Mouse (Mus musculus) midbrain, embryonic 12.5 days (tissue): ENCODE measurements at regions not wholly inside any gene's neighbourhood (a gene's known extent, or its start where the extent isn't known, plus 50 kb on each side); places are given as distances from the start of the nearest gene placed in this dataset.
A peak's percentile ranks its signal among the peaks of the same experiment; 100 is the strongest.

ENCODE experiments used
- ATAC-seq: fragments of 200-750 bp; cut with Nextera tagmentation; 2 replicates; pipeline ENCODE4 v1.8.0; 2017; ENCODE audit warnings: low read depth, moderate TSS enrichment, moderate library complexity; ENCODE audit not compliant: low FRiP score
- H3K27ac ChIP-seq: fragments of 300-500 bp; sonication (generic); replicated peaks from 2 replicates; pipeline ENCODE4 v1.5.1; 2016; ENCODE audit warnings: mild to moderate bottlenecking
- H3K27me3 ChIP-seq: fragments of 300-500 bp; sonication (generic); 2 replicates; pipeline ENCODE4 v1.6.1; 2016; ENCODE audit warnings: mild to moderate bottlenecking
- H3K36me3 ChIP-seq: fragments of 300-500 bp; sonication (generic); 2 replicates; pipeline ENCODE4 v1.6.1; 2016
- H3K4me1 ChIP-seq: fragments of 300-500 bp; sonication (generic); 2 replicates; pipeline ENCODE4 v1.6.1; 2016
- H3K4me2 ChIP-seq: fragments of 300-500 bp; sonication (generic); replicated peaks from 2 replicates; pipeline ENCODE4 v1.6.1; 2016; ENCODE audit warnings: mild to moderate bottlenecking, moderate library complexity
- H3K4me3 ChIP-seq: fragments of 300-500 bp; sonication (generic); 2 replicates; pipeline ENCODE4 v1.5.1; 2016; ENCODE audit warnings: mild to moderate bottlenecking
- H3K9ac ChIP-seq: fragments of 300-500 bp; sonication (generic); replicated peaks from 2 replicates; pipeline ENCODE4 v1.6.1; 2016; ENCODE audit warnings: mild to moderate bottlenecking, moderate library complexity
- H3K9me3 ChIP-seq: fragments of 300-500 bp; sonication (generic); 2 replicates; pipeline ENCODE4 v1.6.1; 2016; ENCODE audit warnings: mild to moderate bottlenecking
- WGBS: fragments of 180-500 bp; shearing (Covaris S2); methylation state at CpG from one replicate; pipeline ENCODE4 v1.1.7; 2016; 5-methylcytosine and 5-hydroxymethylcytosine counted together

- H3K27ac ChIP-seq = no peak overlapping the region
- no peak; the same call in 1 of the 2 replicates for ATAC-seq
- no peak overlapping the region for H3K9ac ChIP-seq
- no peak overlapping the region for H3K4me3 ChIP-seq
- no peaks in the 10 kb centered on the region for H3K27me3 ChIP-seq
- H3K9me3 ChIP-seq = no peaks in the 10 kb centered on the region
- H3K4me2 ChIP-seq = no peak overlapping the region
- peaks cover 2% of the 10 kb centered on the region; the same call in 1 of the 2 replicates for H3K4me1 ChIP-seq
- WGBS = 67% methylated on average over 5 of the region's 5 CpGs
- H3K36me3 ChIP-seq = no peaks in the 10 kb centered on the region
Measured at GRCm38 (mm10) chr17:69685625-69686257, 246.6 kb downstream of the Akain1 start.

GRCm38 (mm10) chr17:69686383-69686782, 247.3 kb downstream of the Akain1 start:
- Histone ChIP-seq H3K27me3 (no peaks in the 10 kb centered on the region), H3K36me3 (no peaks in the 10 kb centered on the region), H3K27ac (no peak overlapping the region), H3K4me2 (no peak overlapping the region), H3K4me3 (no peak overlapping the region), H3K9ac (no peak overlapping the region), H3K9me3 (no peaks in the 10 kb centered on the region), H3K4me1 (peaks cover 2% of the 10 kb centered on the region; the same call in 1 of the 2 replicates)
- WGBS = 48% methylated on average over 2 of the region's 2 CpGs
- ATAC-seq = no peak

GRCm38 (mm10) chr17:69695341-69695740, 256.2 kb downstream of the Akain1 start:
- ATAC-seq = no peak
- Histone ChIP-seq H3K36me3 (no peaks in the 10 kb centered on the region), H3K27me3 (no peaks in the 10 kb centered on the region), H3K4me2 (no peak overlapping the region), H3K4me3 (no peak overlapping the region), H3K27ac (no peak overlapping the region), H3K9ac (no peak overlapping the region), H3K9me3 (no peaks in the 10 kb centered on the region), H3K4me1 (no peaks in the 10 kb centered on the region)
- WGBS = 88% methylated on average over 3 of the region's 3 CpGs

- H3K4me2 ChIP-seq = no peak overlapping the region
- WGBS = 90% methylated on average over 4 of the region's 4 CpGs
- no peak overlapping the region for H3K4me3 ChIP-seq
- no peak for ATAC-seq
- no peak overlapping the region for H3K27ac ChIP-seq
- H3K4me1 ChIP-seq = no peaks in the 10 kb centered on the region
- no peaks in the 10 kb centered on the region for H3K9me3 ChIP-seq
- no peak overlapping the region for H3K9ac ChIP-seq
- no peaks in the 10 kb centered on the region for H3K36me3 ChIP-seq
- H3K27me3 ChIP-seq = no peaks in the 10 kb centered on the region
Measured at GRCm38 (mm10) chr17:69727325-69727724, 241.5 kb upstream of the Dlgap1 start.

GRCm38 (mm10) chr17:69732981-69733380, 235.9 kb upstream of the Dlgap1 start:
- Histone ChIP-seq H3K4me2 (no peak overlapping the region), H3K4me3 (no peak overlapping the region), H3K36me3 (no peaks in the 10 kb centered on the region), H3K4me1 (no peaks in the 10 kb centered on the region), H3K27me3 (no peaks in the 10 kb centered on the region), H3K9me3 (no peaks in the 10 kb centered on the region), H3K27ac (no peak overlapping the region), H3K9ac (no peak overlapping the region)
- ATAC-seq = no peak
- 91% methylated on average over 11 of the region's 11 CpGs for WGBS

GRCm38 (mm10) chr17:69736379-69737096, 232.3 kb upstream of the Dlgap1 start:
- Histone ChIP-seq H3K27ac (no peak overlapping the region), H3K9ac (no peak overlapping the region), H3K4me2 (no peak overlapping the region), H3K36me3 (no peaks in the 10 kb centered on the region), H3K4me1 (no peaks in the 10 kb centered on the region), H3K9me3 (no peaks in the 10 kb centered on the region), H3K4me3 (no peak overlapping the region), H3K27me3 (no peaks in the 10 kb centered on the region)
- WGBS = 83% methylated on average over 4 of the region's 4 CpGs
- ATAC-seq = no peak

GRCm38 (mm10) chr17:69769002-69769421, 199.9 kb upstream of the Dlgap1 start:
- 70% methylated on average over 8 of the region's 8 CpGs for WGBS
- Histone ChIP-seq H3K4me3 (no peak overlapping the region), H3K27ac (no peak overlapping the region), H3K27me3 (no peaks in the 10 kb centered on the region), H3K4me2 (no peak overlapping the region), H3K9ac (no peak overlapping the region), H3K4me1 (no peaks in the 10 kb centered on the region), H3K9me3 (no peaks in the 10 kb centered on the region), H3K36me3 (no peaks in the 10 kb centered on the region)
- ATAC-seq = peak; percentile 68

GRCm38 (mm10) chr17:69770046-69770445, 198.8 kb upstream of the Dlgap1 start:
- no peaks in the 10 kb centered on the region for H3K36me3 ChIP-seq
- H3K4me3 ChIP-seq = no peak overlapping the region
- no peak overlapping the region for H3K27ac ChIP-seq
- no peak overlapping the region for H3K9ac ChIP-seq
- no peak overlapping the region for H3K4me2 ChIP-seq
- 79% methylated on average over 4 of the region's 4 CpGs for WGBS
- H3K4me1 ChIP-seq = no peaks in the 10 kb centered on the region
- H3K9me3 ChIP-seq = no peaks in the 10 kb centered on the region
- H3K27me3 ChIP-seq = no peaks in the 10 kb centered on the region
- ATAC-seq = no peak

GRCm38 (mm10) chr17:69781201-69781600, 187.7 kb upstream of the Dlgap1 start:
- Histone ChIP-seq H3K27me3 (no peaks in the 10 kb centered on the region), H3K4me3 (no peak overlapping the region), H3K9ac (no peak overlapping the region), H3K9me3 (no peaks in the 10 kb centered on the region), H3K36me3 (no peaks in the 10 kb centered on the region), H3K27ac (no peak overlapping the region), H3K4me1 (no peaks in the 10 kb centered on the region), H3K4me2 (no peak overlapping the region)
- 97% methylated on average over 1 of the region's 1 CpGs for WGBS
- no peak for ATAC-seq

GRCm38 (mm10) chr17:69786985-69787384, 181.9 kb upstream of the Dlgap1 start:
- H3K9ac ChIP-seq = no peak overlapping the region
- whole genome bisulfite sequencing = 83% methylated on average over 3 of the region's 3 CpGs
- no peaks in the 10 kb centered on the region for H3K9me3 ChIP-seq
- no peaks in the 10 kb centered on the region for H3K27me3 ChIP-seq
- no peaks in the 10 kb centered on the region for H3K36me3 ChIP-seq
- ATAC-seq = no peak
- H3K4me1 ChIP-seq = no peaks in the 10 kb centered on the region
- no peak overlapping the region for H3K27ac ChIP-seq
- H3K4me3 ChIP-seq = no peak overlapping the region
- H3K4me2 ChIP-seq = no peak overlapping the region

GRCm38 (mm10) chr17:69821473-69821872, 147.4 kb upstream of the Dlgap1 start:
- Histone ChIP-seq H3K9ac (no peak overlapping the region), H3K9me3 (no peaks in the 10 kb centered on the region), H3K27me3 (no peaks in the 10 kb centered on the region), H3K4me1 (no peaks in the 10 kb centered on the region), H3K36me3 (no peaks in the 10 kb centered on the region), H3K4me3 (no peak overlapping the region), H3K4me2 (no peak overlapping the region), H3K27ac (no peak overlapping the region)
- 81% methylated on average over 5 of the region's 5 CpGs for WGBS
- no peak for ATAC-seq

GRCm38 (mm10) chr17:69821901-69822300, 147.0 kb upstream of the Dlgap1 start:
- no peak for ATAC-seq
- Histone ChIP-seq H3K9me3 (no peaks in the 10 kb centered on the region), H3K27ac (no peak overlapping the region), H3K27me3 (no peaks in the 10 kb centered on the region), H3K36me3 (no peaks in the 10 kb centered on the region), H3K4me3 (no peak overlapping the region), H3K4me1 (no peaks in the 10 kb centered on the region), H3K4me2 (no peak overlapping the region), H3K9ac (no peak overlapping the region)
- 79% methylated on average over 2 of the region's 2 CpGs for WGBS
